Mouse (Mus musculus) heart, postnatal 0 days (tissue): ENCODE data around the gene Pde7b.

Source experiments
- CTCF ChIP-seq: IDR thresholded peaks from 2 replicates; pipeline ENCODE4 v1.5.1; 2016; ENCODE audit warnings: antibody characterized with exemption, control low read depth, low read depth
- EP300 ChIP-seq: IDR thresholded peaks from 2 replicates; pipeline ENCODE4 v1.6.1; 2016; ENCODE audit warnings: antibody characterized with exemption, low read depth

GRCm38 (mm10) chr10:20437021-20437420 is 287.9 kb downstream of the Pde7b start:
- TF ChIP-seq EP300 (no peak), CTCF (no peak)
